Mouse (Mus musculus): ENCODE measurements around the gene Pip4k2a. TPM values are rescaled to one million over a fixed set of nuclear protein-coding genes. Genes with fewer than 3 reads are reported as not detected.

The Pip4k2a gene
- polyA plus RNA-seq, 1 experiment: 8.7 TPM

DNA sequence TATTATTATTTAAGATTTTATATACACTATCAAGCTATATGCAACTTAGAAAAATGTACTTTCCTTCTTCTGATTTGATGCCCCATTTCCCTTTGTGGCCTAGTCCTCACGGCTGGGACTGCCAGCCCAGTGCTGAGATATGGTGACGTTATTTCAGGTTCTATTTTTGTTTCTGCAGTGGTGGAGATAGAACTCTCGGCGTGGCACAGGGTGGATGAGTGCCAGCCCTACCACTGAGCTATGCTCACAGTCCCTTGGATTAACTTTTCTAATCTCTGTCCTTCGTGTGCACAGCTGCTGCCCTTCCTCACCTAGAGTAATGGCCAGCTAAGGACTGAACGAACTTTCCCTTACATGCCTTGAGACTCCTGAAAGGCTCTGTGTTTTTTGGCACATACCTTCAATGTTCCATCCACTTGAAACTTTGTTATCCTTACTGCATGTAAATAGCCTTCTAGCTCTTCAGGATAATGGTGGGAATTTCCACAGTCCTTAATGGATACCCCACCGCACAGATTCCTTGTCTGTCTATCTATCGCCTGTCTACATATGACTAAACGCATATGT, 164.8 kb downstream of the Pip4k2a start:
- Histone ChIP-seq H3ac (ENCODE audit: control insufficient read depth, insufficient read length, low read depth) (no peak overlapping the region), H3K36me3 (ENCODE audit: control insufficient read depth, insufficient read depth) (no peaks in the 10 kb centered on the region), H3K79me3 (ENCODE audit: low read depth) (no peaks in the 10 kb centered on the region), H3K27me3 (ENCODE audit: control insufficient read depth, insufficient read depth, insufficient read length) (no peaks in the 10 kb centered on the region), H3K79me2 (ENCODE audit: control insufficient read depth, insufficient read depth) (no peaks in the 10 kb centered on the region), H3K4me3 (ENCODE audit: insufficient read depth, poor library complexity, severe bottlenecking) (no peak overlapping the region)
- TF ChIP-seq USF1 (IDR thresholded peaks at IDR 0.05; ENCODE audit: low read depth) (no peak), CEBPB (IDR thresholded peaks at IDR 0.05; ENCODE audit: low read depth) (no peak), MAX (IDR thresholded peaks at IDR 0.05) (no peak), FOSL1 (IDR thresholded peaks at IDR 0.05; ENCODE audit: insufficient read depth, low read length, poor library complexity, severe bottlenecking) (no peak)

DNA sequence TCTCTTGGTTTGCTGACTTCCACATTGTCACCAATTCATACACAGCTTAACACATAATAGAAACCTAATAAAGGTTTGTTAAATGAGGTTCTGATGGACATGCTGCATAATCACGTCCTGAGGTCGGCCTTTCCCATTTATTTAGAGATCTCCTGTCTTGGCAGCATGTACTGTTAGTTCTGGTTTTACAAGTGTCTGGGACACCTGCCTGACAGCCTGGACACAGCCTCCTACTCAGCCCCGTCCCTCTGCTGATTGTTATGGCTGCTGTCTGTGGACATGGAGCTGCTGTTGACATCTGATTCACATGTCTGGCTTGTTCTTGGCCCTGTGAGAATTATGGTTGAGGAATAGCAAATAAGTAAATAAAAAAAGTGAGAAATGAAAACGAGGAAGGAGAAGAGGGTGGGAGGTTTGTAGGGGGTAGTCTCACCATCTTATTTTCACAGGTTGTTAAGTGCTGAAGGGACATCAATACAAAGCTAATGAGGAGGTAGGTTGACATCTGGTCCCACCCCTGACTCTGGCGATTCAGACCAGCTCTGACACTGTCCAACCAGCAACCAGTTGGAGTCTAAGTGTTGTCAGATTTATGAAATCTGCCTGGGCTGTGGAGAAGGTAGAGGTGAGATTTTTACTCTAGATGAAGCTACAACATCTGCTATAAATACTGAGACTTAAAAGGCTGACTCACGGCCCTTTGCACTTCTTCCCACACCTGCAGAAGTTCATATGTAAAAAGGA, 166.7 kb downstream of the Pip4k2a start:
- TF ChIP-seq FOSL1 (IDR thresholded peaks at IDR 0.05; ENCODE audit: insufficient read depth, low read length, poor library complexity, severe bottlenecking) (no peak), MYOG (IDR thresholded peaks at IDR 0.05; ENCODE audit: control insufficient read depth, extremely low read depth, insufficient read length) (no peak), MAX (IDR thresholded peaks at IDR 0.05) (no peak), USF1 (IDR thresholded peaks at IDR 0.05; ENCODE audit: low read depth) (no peak), CEBPB (IDR thresholded peaks at IDR 0.05; ENCODE audit: low read depth) (no peak), CTCF (IDR thresholded peaks at IDR 0.05; ENCODE audit: control insufficient read depth, insufficient read depth, insufficient read length) (no peak), MYOD1 (IDR thresholded peaks at IDR 0.05; ENCODE audit: control insufficient read depth, insufficient read length, low read depth) (no peak)
- H3K36me3 ChIP-seq (ENCODE audit: control insufficient read depth, insufficient read depth): no peaks in the 10 kb centered on the region
- H3K79me3 ChIP-seq (ENCODE audit: low read depth): no peaks in the 10 kb centered on the region
- no peaks in the 10 kb centered on the region for H3K27me3 ChIP-seq (ENCODE audit: control insufficient read depth, insufficient read depth, insufficient read length)
- H3K79me2 ChIP-seq (ENCODE audit: control insufficient read depth, insufficient read depth): no peaks in the 10 kb centered on the region
- H3ac ChIP-seq (ENCODE audit: control insufficient read depth, insufficient read length, low read depth): no peak overlapping the region
- H3K4me3 ChIP-seq (ENCODE audit: insufficient read depth, poor library complexity, severe bottlenecking): no peak overlapping the region

DNA sequence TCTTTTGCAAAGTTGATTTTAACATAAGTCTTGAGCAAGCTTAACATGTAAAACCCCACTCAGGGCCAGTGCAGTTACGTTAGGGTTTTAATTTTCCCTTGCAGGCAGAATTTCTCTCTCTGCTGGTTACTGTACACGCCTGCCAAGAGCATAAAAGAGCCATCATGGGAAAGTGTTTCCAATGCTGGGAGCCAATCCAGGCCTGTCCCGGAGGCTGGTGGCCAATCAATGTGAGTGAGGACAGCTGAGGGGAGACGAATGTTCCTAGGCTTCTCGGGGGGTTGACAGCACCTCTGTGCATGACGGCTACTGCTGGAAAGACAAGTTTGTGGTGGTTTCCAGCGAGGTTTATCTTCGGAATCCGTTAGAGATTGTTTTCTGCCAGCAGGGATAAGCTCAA, 175.2 kb downstream of the Pip4k2a start:
- Histone ChIP-seq H3K36me3 (ENCODE audit: control insufficient read depth, insufficient read depth) (no peaks in the 10 kb centered on the region), H3K79me3 (ENCODE audit: low read depth) (no peaks in the 10 kb centered on the region)
- TF ChIP-seq USF1 (IDR thresholded peaks at IDR 0.05; ENCODE audit: low read depth): no peak
- no peak for TF ChIP-seq CTCF (IDR thresholded peaks at IDR 0.05; ENCODE audit: control insufficient read depth, insufficient read depth, insufficient read length)
- no peak for TF ChIP-seq MAX (IDR thresholded peaks at IDR 0.05)
- no peak for TF ChIP-seq CEBPB (IDR thresholded peaks at IDR 0.05; ENCODE audit: low read depth)
- no peak for TF ChIP-seq MYOD1 (IDR thresholded peaks at IDR 0.05; ENCODE audit: control insufficient read depth, insufficient read length, low read depth)
- no peak for TF ChIP-seq FOSL1 (IDR thresholded peaks at IDR 0.05; ENCODE audit: insufficient read depth, low read length, poor library complexity, severe bottlenecking)
- no peak for TF ChIP-seq MYOG (IDR thresholded peaks at IDR 0.05; ENCODE audit: control insufficient read depth, extremely low read depth, insufficient read length)

DNA sequence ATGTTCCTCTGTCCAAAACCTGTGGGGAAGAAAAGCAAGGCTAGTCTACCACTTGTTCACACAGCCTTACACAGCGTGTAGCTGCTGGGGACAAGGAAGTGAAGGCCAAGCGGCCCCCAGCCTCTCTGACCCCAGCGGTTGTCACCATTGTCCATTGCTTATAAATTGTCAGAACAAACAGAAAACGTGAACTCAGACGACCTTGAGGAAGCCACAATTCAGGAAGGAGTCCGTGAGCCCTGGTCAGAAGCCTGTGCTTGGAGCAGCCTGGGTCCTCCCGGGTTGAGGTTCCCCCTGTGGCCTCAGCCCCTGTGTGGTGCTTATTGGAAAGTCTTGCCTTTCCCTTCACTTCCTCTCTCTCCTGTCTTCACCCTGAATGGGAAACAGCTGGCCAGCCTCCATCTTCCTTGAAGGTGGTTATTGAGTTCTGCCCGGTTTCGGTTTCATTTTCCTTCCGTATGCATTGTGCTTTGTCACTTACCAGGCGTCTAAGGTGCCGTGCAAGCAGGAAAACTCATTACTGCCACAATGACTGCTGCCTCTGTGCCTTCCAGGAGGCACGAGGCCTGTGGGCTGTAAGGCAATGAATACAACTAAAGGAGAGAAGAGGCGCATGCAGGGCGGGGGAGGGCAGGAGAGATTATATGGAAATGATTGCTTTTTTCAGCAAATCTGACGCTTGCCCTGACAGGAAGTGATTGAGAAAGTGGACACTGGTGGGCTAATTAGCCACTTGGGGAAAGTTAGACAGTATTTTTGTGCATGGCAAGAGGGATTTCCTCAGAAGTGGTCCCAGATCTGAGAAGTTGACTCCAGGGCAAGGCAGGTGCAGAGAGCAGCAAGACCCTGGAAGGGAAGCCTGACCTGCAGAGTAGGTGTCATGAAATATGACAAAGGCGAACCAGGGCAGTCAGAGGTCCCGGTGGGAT, 176.2 kb downstream of the Pip4k2a start:
- H3ac ChIP-seq (ENCODE audit: control insufficient read depth, insufficient read length, low read depth): no peak overlapping the region
- TF ChIP-seq MAX (IDR thresholded peaks at IDR 0.05) (no peak), MYOG (IDR thresholded peaks at IDR 0.05; ENCODE audit: control insufficient read depth, extremely low read depth, insufficient read length) (no peak), USF1 (IDR thresholded peaks at IDR 0.05; ENCODE audit: low read depth) (no peak), CTCF (IDR thresholded peaks at IDR 0.05; ENCODE audit: control insufficient read depth, insufficient read depth, insufficient read length) (no peak), CEBPB (IDR thresholded peaks at IDR 0.05; ENCODE audit: low read depth) (no peak), MYOD1 (IDR thresholded peaks at IDR 0.05; ENCODE audit: control insufficient read depth, insufficient read length, low read depth) (no peak), FOSL1 (IDR thresholded peaks at IDR 0.05; ENCODE audit: insufficient read depth, low read length, poor library complexity, severe bottlenecking) (no peak)
- H3K4me3 ChIP-seq (ENCODE audit: insufficient read depth, poor library complexity, severe bottlenecking): no peak overlapping the region
- no peaks in the 10 kb centered on the region for H3K36me3 ChIP-seq (ENCODE audit: control insufficient read depth, insufficient read depth)
- no peaks in the 10 kb centered on the region for H3K79me2 ChIP-seq (ENCODE audit: control insufficient read depth, insufficient read depth)
- no peaks in the 10 kb centered on the region for H3K79me3 ChIP-seq (ENCODE audit: low read depth)
- H3K27me3 ChIP-seq (ENCODE audit: control insufficient read depth, insufficient read depth, insufficient read length): no peaks in the 10 kb centered on the region

More for the DNA sequence above, 175.2 kb downstream of the Pip4k2a start:
- Histone ChIP-seq H3ac (ENCODE audit: control insufficient read depth, insufficient read length, low read depth) (no peak overlapping the region), H3K27me3 (ENCODE audit: control insufficient read depth, insufficient read depth, insufficient read length) (no peaks in the 10 kb centered on the region), H3K4me3 (ENCODE audit: insufficient read depth, poor library complexity, severe bottlenecking) (no peak overlapping the region), H3K79me2 (ENCODE audit: control insufficient read depth, insufficient read depth) (no peaks in the 10 kb centered on the region)

DNA sequence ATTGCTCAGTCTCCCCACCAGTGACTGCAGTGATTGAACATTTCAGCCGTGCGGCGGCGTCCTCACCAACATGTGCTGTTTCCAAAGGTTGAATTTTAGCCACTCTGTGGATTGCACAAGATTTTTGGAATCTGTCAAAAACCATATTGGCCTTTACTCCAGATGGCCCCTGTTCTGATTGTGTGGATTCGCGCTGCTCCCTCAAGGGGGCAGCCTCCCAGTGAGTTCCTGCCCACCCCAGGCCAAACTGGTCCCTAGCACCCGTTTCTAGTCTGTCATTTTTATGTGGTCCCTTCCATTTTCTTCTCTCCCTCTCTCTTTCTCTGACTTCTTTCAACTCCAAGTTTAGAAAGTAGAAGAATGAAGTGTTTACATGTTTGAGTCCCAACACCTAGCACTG, 178.4 kb downstream of the Pip4k2a start:
- Histone ChIP-seq H3K79me2 (ENCODE audit: control insufficient read depth, insufficient read depth) (no peaks in the 10 kb centered on the region), H3K27me3 (ENCODE audit: control insufficient read depth, insufficient read depth, insufficient read length) (no peaks in the 10 kb centered on the region), H3K36me3 (ENCODE audit: control insufficient read depth, insufficient read depth) (no peaks in the 10 kb centered on the region), H3K79me3 (ENCODE audit: low read depth) (no peaks in the 10 kb centered on the region), H3ac (ENCODE audit: control insufficient read depth, insufficient read length, low read depth) (no peak overlapping the region), H3K4me3 (ENCODE audit: insufficient read depth, poor library complexity, severe bottlenecking) (no peak overlapping the region)
- TF ChIP-seq MYOG (IDR thresholded peaks at IDR 0.05; ENCODE audit: control insufficient read depth, extremely low read depth, insufficient read length): no peak
- no peak for TF ChIP-seq MYOD1 (IDR thresholded peaks at IDR 0.05; ENCODE audit: control insufficient read depth, insufficient read length, low read depth)

Measured in C2C12 (cell line).